Mouse (Mus musculus) kidney, postnatal 0 days (tissue): Measurements from ENCODE around the gene Neurl1b. TPM values are rescaled to one million over a fixed set of nuclear protein-coding genes. Genes with fewer than 3 reads are reported as not detected.
A peak's percentile ranks its signal among the peaks of the same experiment; 100 is the strongest.

Experiments
- ATAC-seq: fragments of 200-750 bp; cut with Nextera tagmentation; replicated peaks from 2 replicates; pipeline ENCODE4 v1.8.0; 2017; ENCODE audit warnings: low read depth, moderate number of reproducible peaks, moderate TSS enrichment, moderate library complexity; ENCODE audit not compliant: low FRiP score
- DNase-seq: peaks from one replicate; pipeline ENCODE4 v3.0.0-alpha.2; 2016; ENCODE audit warnings: low spot score
- H3K27ac ChIP-seq: fragments of 300-500 bp; sonication (generic); 2 replicates; pipeline ENCODE4 v1.5.1; 2014; ENCODE audit warnings: mild to moderate bottlenecking
- H3K27me3 ChIP-seq: fragments of 300-500 bp; sonication (generic); 2 replicates; pipeline ENCODE4 v1.6.1; 2014; ENCODE audit warnings: low read length, mixed read lengths; ENCODE audit not compliant: insufficient read depth
- H3K36me3 ChIP-seq: fragments of 300-500 bp; sonication (generic); 2 replicates; pipeline ENCODE4 v1.6.1; 2014; ENCODE audit warnings: low read length, mixed read lengths; ENCODE audit not compliant: insufficient read depth
- H3K4me1 ChIP-seq: fragments of 300-500 bp; sonication (generic); replicated peaks from 2 replicates; pipeline ENCODE4 v1.6.1; 2014; ENCODE audit warnings: antibody characterized with exemption, low read length, mixed read lengths; ENCODE audit not compliant: insufficient read depth
- H3K4me2 ChIP-seq: fragments of 300-500 bp; sonication (generic); 2 replicates; pipeline ENCODE4 v1.6.1; 2014; ENCODE audit warnings: mild to moderate bottlenecking, low read length, moderate library complexity, mixed read lengths
- H3K4me3 ChIP-seq: fragments of 300-500 bp; sonication (generic); replicated peaks from 2 replicates; pipeline ENCODE4 v1.5.1; 2014; ENCODE audit warnings: low read depth, low read length
- H3K9ac ChIP-seq: fragments of 300-500 bp; sonication (generic); 2 replicates; pipeline ENCODE4 v1.6.1; 2014; ENCODE audit warnings: low read depth, low read length
- H3K9me3 ChIP-seq: fragments of 300-500 bp; sonication (generic); replicated peaks from 2 replicates; pipeline ENCODE4 v1.6.1; 2016; ENCODE audit warnings: low read length, inconsistent platforms, mixed read lengths
- CTCF ChIP-seq: IDR thresholded peaks from 2 replicates; pipeline ENCODE4 v1.5.1; 2016; ENCODE audit warnings: antibody characterized with exemption, low read depth, mild to moderate bottlenecking, moderate library complexity
- WGBS: fragments of 180-500 bp; shearing (Covaris S2); extraction: QIAGEN DNeasy Blood & Tissue Kit; methylation state at CpG from one replicate; pipeline ENCODE4 v1.1.7; 2014; 5-methylcytosine and 5-hydroxymethylcytosine counted together
- polyA plus RNA-seq: library from polyadenylated mRNA; unstranded; fragments of >200 nt; fragmentation: Nextera tagmentation; extraction: Ambion mirVana; gene quantifications from 2 replicates; pipeline ENCODE4 v1.2.1, GENCODE M21; 2015

Gene Neurl1b
- polyA plus RNA-seq, 1 experiment from 2014 or later, result 1.6 TPM

DNA sequence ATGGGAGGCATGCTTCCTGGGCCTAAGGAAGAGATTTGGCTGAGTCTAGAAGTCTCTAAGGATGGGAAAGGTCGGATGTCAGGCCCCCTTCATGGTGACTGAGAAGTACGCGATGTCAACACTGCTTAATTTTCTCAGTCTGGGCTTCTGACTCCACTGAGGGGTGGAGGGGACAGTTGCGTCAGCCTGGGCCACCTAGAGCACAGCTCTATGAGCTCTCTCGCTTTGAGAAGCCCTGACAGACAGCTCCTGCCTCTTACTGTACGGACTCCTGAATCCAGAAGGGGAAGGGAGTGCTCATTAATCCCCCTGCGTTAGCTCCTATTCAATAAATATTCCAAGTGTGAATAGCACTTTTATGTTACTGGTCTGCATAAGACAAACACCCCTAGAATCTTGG is 43.4 kb downstream of the Neurl1b start:
- no peaks in the 10 kb centered on the region for H3K36me3 ChIP-seq
- no peaks in the 10 kb centered on the region for H3K9me3 ChIP-seq
- ATAC-seq (no peak), DNase-seq (no peak)
- peaks cover 5% of the 10 kb centered on the region; the same call in 1 of the 2 replicates for H3K4me1 ChIP-seq
- 51% methylated on average over 7 of the region's 7 CpGs for WGBS
- H3K9ac ChIP-seq, result no peak overlapping the region
- no peak overlapping the region for H3K4me2 ChIP-seq
- H3K27ac ChIP-seq, result no peak overlapping the region
- H3K4me3 ChIP-seq, result no peak overlapping the region
- no peak for TF ChIP-seq CTCF
- no peaks in the 10 kb centered on the region for H3K27me3 ChIP-seq

GRCm38 (mm10) chr17:26462634-26463170 is 48.1 kb downstream of the Neurl1b start:
- 19% methylated on average over 12 of the region's 12 CpGs for WGBS
- DNase-seq, result peak; percentile 73
- TF ChIP-seq CTCF, result peak; percentile 97

GRCm38 (mm10) chr17:26463432-26463831 is 48.8 kb downstream of the Neurl1b start:
- no peak for TF ChIP-seq CTCF
- Histone ChIP-seq H3K36me3 (no peaks in the 10 kb centered on the region), H3K4me3 (no peak overlapping the region), H3K4me2 (no peak overlapping the region), H3K27me3 (no peaks in the 10 kb centered on the region), H3K27ac (no peak overlapping the region), H3K4me1 (no peaks in the 10 kb centered on the region), H3K9ac (no peak overlapping the region), H3K9me3 (no peaks in the 10 kb centered on the region)
- DNase-seq, result no peak
- no peak for ATAC-seq
- WGBS, result 90% methylated on average over 5 of the region's 5 CpGs

More at GRCm38 (mm10) chr17:26462634-26463170, 48.1 kb downstream of the Neurl1b start:
- Histone ChIP-seq H3K4me3 (no peak overlapping the region), H3K4me1 (no peaks in the 10 kb centered on the region; the same call in 1 of the 2 replicates), H3K27me3 (no peaks in the 10 kb centered on the region), H3K9ac (no peak overlapping the region), H3K36me3 (no peaks in the 10 kb centered on the region), H3K4me2 (no peak overlapping the region), H3K27ac (no peak overlapping the region), H3K9me3 (no peaks in the 10 kb centered on the region)
- ATAC-seq, result no peak

DNA sequence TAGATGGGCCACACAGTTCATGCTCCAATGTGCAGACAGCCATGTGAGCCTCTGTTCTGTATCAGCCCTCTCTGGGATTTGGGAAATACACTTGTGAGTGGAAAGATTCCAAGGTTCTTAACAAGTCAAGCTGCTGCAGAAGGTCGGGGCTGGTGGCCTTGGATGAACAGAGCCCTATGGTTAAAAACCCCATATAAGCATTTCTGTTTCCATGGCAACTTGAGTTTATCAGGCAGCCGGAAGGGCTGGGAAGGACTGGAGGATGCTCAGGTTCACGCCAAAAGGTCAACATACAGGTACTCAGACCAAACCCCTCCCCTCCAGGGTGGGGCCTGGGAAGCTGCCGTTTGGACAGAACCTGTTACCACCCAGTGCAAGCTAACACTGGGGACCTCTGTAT is 49.4 kb downstream of the Neurl1b start:
- Histone ChIP-seq H3K4me2 (no peak overlapping the region), H3K9me3 (no peaks in the 10 kb centered on the region), H3K4me1 (no peaks in the 10 kb centered on the region), H3K9ac (no peak overlapping the region), H3K27ac (peak overlapping the region; percentile 68), H3K36me3 (no peaks in the 10 kb centered on the region), H3K27me3 (no peaks in the 10 kb centered on the region), H3K4me3 (no peak overlapping the region)
- DNase-seq (no peak), ATAC-seq (no peak)
- WGBS, result 57% methylated on average over 4 of the region's 4 CpGs
- TF ChIP-seq CTCF, result no peak

GRCm38 (mm10) chr17:26464481-26464880 is 49.9 kb downstream of the Neurl1b start:
- H3K36me3 ChIP-seq, result no peaks in the 10 kb centered on the region
- H3K4me3 ChIP-seq, result no peak overlapping the region
- no peak overlapping the region for H3K9ac ChIP-seq
- no peaks in the 10 kb centered on the region for H3K4me1 ChIP-seq
- DNase-seq, result no peak
- H3K9me3 ChIP-seq, result no peaks in the 10 kb centered on the region
- no peak for TF ChIP-seq CTCF
- peak overlapping the region; percentile 68 for H3K27ac ChIP-seq
- no peaks in the 10 kb centered on the region for H3K27me3 ChIP-seq
- ATAC-seq, result no peak
- no peak overlapping the region for H3K4me2 ChIP-seq
- WGBS, result 71% methylated on average over 9 of the region's 9 CpGs

DNA sequence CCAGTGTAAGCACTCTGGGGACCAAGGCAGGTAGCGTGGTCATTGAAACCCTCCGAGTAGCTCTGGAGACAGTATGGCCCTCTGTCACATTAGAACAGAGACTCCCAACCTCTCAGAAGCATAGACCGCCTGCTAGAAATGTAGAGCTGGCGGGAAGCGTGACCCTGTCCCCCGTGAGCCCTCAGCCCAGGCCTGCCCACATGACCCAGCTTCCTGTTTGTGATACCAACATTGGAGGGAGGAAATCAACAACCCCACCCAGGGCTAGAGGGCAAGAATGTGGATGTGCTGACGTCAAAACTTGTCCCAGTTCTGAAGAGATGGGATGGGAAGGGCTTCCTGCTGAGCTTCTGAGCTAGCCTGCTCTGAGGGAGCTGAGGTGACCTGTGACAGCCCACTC is 50.3 kb downstream of the Neurl1b start:
- DNase-seq, result peak; percentile 79
- Histone ChIP-seq H3K4me1 (no peaks in the 10 kb centered on the region), H3K4me2 (no peak overlapping the region), H3K27me3 (no peaks in the 10 kb centered on the region), H3K9ac (no peak overlapping the region), H3K4me3 (no peak overlapping the region), H3K9me3 (no peaks in the 10 kb centered on the region), H3K27ac (peak overlapping the region; percentile 68), H3K36me3 (no peaks in the 10 kb centered on the region)
- 60% methylated on average over 7 of the region's 7 CpGs for WGBS
- TF ChIP-seq CTCF, result no peak
- peak; percentile 52; the same call in 1 of the 2 replicates for ATAC-seq

DNA sequence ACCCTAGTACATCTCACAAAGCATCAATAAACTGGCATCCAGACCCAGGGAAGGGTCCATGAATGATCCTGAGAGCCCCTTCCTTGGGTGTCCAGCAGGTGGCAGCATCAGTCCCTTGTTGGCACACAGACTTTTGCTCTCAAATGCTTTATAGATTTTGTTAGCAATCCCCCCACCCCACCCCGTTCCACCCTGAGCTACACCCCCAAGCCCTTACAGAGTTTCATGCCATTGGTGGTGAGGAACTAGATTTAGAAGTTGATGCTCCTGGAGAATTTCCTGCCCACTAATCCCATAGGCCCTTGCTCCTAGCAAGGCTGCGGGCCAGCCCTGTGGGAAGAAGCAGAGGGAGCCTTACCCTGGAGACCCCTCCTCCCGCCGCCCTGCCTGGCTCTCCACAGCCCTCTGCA is 52.1 kb downstream of the Neurl1b start:
- ATAC-seq, result peak; percentile 40
- H3K4me2 ChIP-seq, result peak overlapping the region; percentile 4; the same call in 1 of the 2 replicates
- peak; percentile 89 for TF ChIP-seq CTCF
- H3K4me1 ChIP-seq, result no peaks in the 10 kb centered on the region
- WGBS, result 2% methylated on average over 4 of the region's 4 CpGs
- H3K9ac ChIP-seq, result no peak overlapping the region
- no peaks in the 10 kb centered on the region for H3K9me3 ChIP-seq
- no peaks in the 10 kb centered on the region for H3K36me3 ChIP-seq
- no peak overlapping the region for H3K4me3 ChIP-seq
- no peaks in the 10 kb centered on the region for H3K27me3 ChIP-seq
- H3K27ac ChIP-seq, result peak overlapping the region; percentile 36
- peak; percentile 92 for DNase-seq
